ENCODE assay signal across 8 mouse cellular contexts in genomic region chr7:108933794-108934731, GRCm38 (mm10). TPM values are rescaled to one million over a fixed set of nuclear protein-coding genes. Genes with fewer than 3 reads are reported as not detected.
DNase-seq lines count a peak whose midpoint lies in the region; ATAC-seq and TF ChIP-seq lines count a peak whose summit lies in the region.

Eif3f (plus strand) TSS chr7:108934417.

- peak within 1 kb of the TSS; percentile 70 for H3K27ac ChIP-seq in embryonic facial prominence, embryonic 13.5 days
- H3K27ac ChIP-seq in kidney, adult 2 months (ENCODE audit: insufficient read depth, low read depth, low read length) = peak within 1 kb of the TSS; percentile 48; the same call in 1 of the 2 replicates
- H3K27ac ChIP-seq in limb, embryonic 12.5 days = peak within 1 kb of the TSS; percentile 86
- H3K27ac ChIP-seq in midbrain, embryonic 15.5 days = peak within 1 kb of the TSS; percentile 89
- peak within 1 kb of the TSS; percentile 84 for H3K27ac ChIP-seq in spleen, adult 2 months (ENCODE audit: insufficient read depth, low read length)

- peak; percentile 95 for ATAC-seq in embryonic facial prominence, embryonic 13.5 days (ENCODE audit: insufficient number of reproducible peaks, insufficient read depth, low FRiP score, low TSS enrichment, low read depth)
- peak; percentile 97 for ATAC-seq in limb, embryonic 12.5 days (ENCODE audit: insufficient number of reproducible peaks, insufficient read depth, low FRiP score, low TSS enrichment, low read depth)
- peak; percentile 97 for ATAC-seq in midbrain, embryonic 15.5 days (replicated peaks)

- TF ChIP-seq POLR2A in kidney, adult 2 months (IDR thresholded peaks at IDR 0.05; ENCODE audit: low read depth, low read length) = no peak
- TF ChIP-seq POLR2A in spleen, adult 2 months (IDR thresholded peaks at IDR 0.05; ENCODE audit: low read depth, low read length) = peak; percentile 56

- 2% methylated on average over 50 of the region's 50 CpGs for WGBS in embryonic facial prominence, embryonic 13.5 days
- 2% methylated on average over 50 of the region's 50 CpGs for WGBS in kidney, adult 2 months
- 2% methylated on average over 50 of the region's 50 CpGs for WGBS in limb, embryonic 12.5 days
- WGBS in midbrain, embryonic 15.5 days = 2% methylated on average over 50 of the region's 50 CpGs
- WGBS in spleen, adult 2 months = 2% methylated on average over 50 of the region's 50 CpGs

- H3K4me1 ChIP-seq in embryonic facial prominence, embryonic 13.5 days = peaks cover 15% of the 10 kb centered on the region
- peaks cover 9% of the 10 kb centered on the region for H3K4me1 ChIP-seq in kidney, adult 2 months (ENCODE audit: control insufficient read depth, insufficient read depth, low read length)
- H3K4me1 ChIP-seq in limb, embryonic 12.5 days (replicated peaks) = peaks cover 11% of the 10 kb centered on the region
- H3K4me1 ChIP-seq in midbrain, embryonic 15.5 days = peaks cover 20% of the 10 kb centered on the region
- peaks cover 10% of the 10 kb centered on the region; the same call in 1 of the 2 replicates for H3K4me1 ChIP-seq in spleen, adult 2 months (ENCODE audit: control insufficient read depth, insufficient read depth, insufficient read length)

- no peaks in the 10 kb centered on the region for H3K9me3 ChIP-seq in embryonic facial prominence, embryonic 13.5 days
- H3K9me3 ChIP-seq in limb, embryonic 12.5 days = no peaks in the 10 kb centered on the region
- H3K9me3 ChIP-seq in midbrain, embryonic 15.5 days = no peaks in the 10 kb centered on the region

- H3K9ac ChIP-seq in embryonic facial prominence, embryonic 13.5 days = peak within 1 kb of the TSS; percentile 98
- H3K9ac ChIP-seq in limb, embryonic 12.5 days (replicated peaks) = peak within 1 kb of the TSS; percentile 95
- H3K9ac ChIP-seq in midbrain, embryonic 15.5 days = peak within 1 kb of the TSS; percentile 87

- H3K4me2 ChIP-seq in embryonic facial prominence, embryonic 13.5 days = peak within 1 kb of the TSS; percentile 80
- H3K4me2 ChIP-seq in limb, embryonic 12.5 days = peak within 1 kb of the TSS; percentile 85
- peak within 1 kb of the TSS; percentile 69 for H3K4me2 ChIP-seq in midbrain, embryonic 15.5 days

- DNase-seq in 3134 (ENCODE audit: extremely low read depth, insufficient read length, low spot score) = peak; percentile 80
- DNase-seq in adrenal gland, postnatal 36 days = peak; percentile 91
- peak; percentile 96 to 97 for DNase-seq in heart, adult 18-20 months
- DNase-seq in kidney, adult 2 months = peak; percentile 98
- peak; percentile 91 to 99 for DNase-seq in spleen, adult 2 months (ENCODE audit: low read depth in 1 of 2, low spot score in 2 of 2)

- TF ChIP-seq CTCF in kidney, adult 2 months (conservative IDR thresholded peaks at IDR 0.05; ENCODE audit: insufficient read depth, insufficient read length, low read depth, low read length) = peak; percentile 88
- TF ChIP-seq CTCF in spleen, adult 2 months (IDR thresholded peaks at IDR 0.05; ENCODE audit: extremely low read depth, insufficient read depth, insufficient read length, insufficient replicate concordance) = peak; percentile 76; the same call in 1 of the 2 replicates

- peak within 1 kb of the TSS; percentile 100 for H3K4me3 ChIP-seq in embryonic facial prominence, embryonic 13.5 days
- peak within 1 kb of the TSS; percentile 89 for H3K4me3 ChIP-seq in kidney, adult 2 months (ENCODE audit: insufficient read depth, low read depth, low read length)
- H3K4me3 ChIP-seq in limb, embryonic 12.5 days (replicated peaks) = peak within 1 kb of the TSS; percentile 97
- peak within 1 kb of the TSS; percentile 67 for H3K4me3 ChIP-seq in midbrain, embryonic 15.5 days
- peak within 1 kb of the TSS; percentile 99 for H3K4me3 ChIP-seq in spleen, adult 2 months (ENCODE audit: extremely low read depth, insufficient read depth, insufficient read length)

- no peaks in the 10 kb centered on the region for H3K27me3 ChIP-seq in embryonic facial prominence, embryonic 13.5 days
- H3K27me3 ChIP-seq in kidney, adult 2 months (replicated peaks; ENCODE audit: control insufficient read depth, insufficient read depth, low read length) = no peaks in the 10 kb centered on the region
- no peaks in the 10 kb centered on the region for H3K27me3 ChIP-seq in limb, embryonic 12.5 days
- H3K27me3 ChIP-seq in midbrain, embryonic 15.5 days (replicated peaks) = no peaks in the 10 kb centered on the region
- H3K27me3 ChIP-seq in spleen, adult 2 months (ENCODE audit: control insufficient read depth, insufficient read depth, low read length) = no peaks in the 10 kb centered on the region

- H3K36me3 ChIP-seq in embryonic facial prominence, embryonic 13.5 days = peaks cover 26% of the 10 kb centered on the region
- peaks cover 2% of the 10 kb centered on the region; the same call in 1 of the 2 replicates for H3K36me3 ChIP-seq in kidney, adult 2 months (ENCODE audit: control insufficient read depth, insufficient read depth, low read length)
- H3K36me3 ChIP-seq in limb, embryonic 12.5 days = peaks cover 26% of the 10 kb centered on the region
- H3K36me3 ChIP-seq in midbrain, embryonic 15.5 days (replicated peaks) = peaks cover 15% of the 10 kb centered on the region
- H3K36me3 ChIP-seq in spleen, adult 2 months (ENCODE audit: control insufficient read depth, insufficient read depth, low read length) = peaks cover 16% of the 10 kb centered on the region

RNA-seq across cellular contexts. Expression of gene Eif3f, which starts in this region (rescaled TPM):
- total RNA-seq in adrenal gland, postnatal 36 days (2021) = 100 to 1,000 TPM; 132 to 147 TPM
- 93.2 and 111 TPM in 2 replicates for polyA plus RNA-seq in embryonic facial prominence, embryonic 13.5 days (2015; fragmentation: Nextera tagmentation; extraction: Ambion mirVana)
- total RNA-seq in heart, adult 18-20 months (2021) = 10 to 100 TPM; 88.1 to 95.2 TPM
- polyA plus RNA-seq in kidney, adult 2 months (2012; rRNA removed) = 83.2 and 101 TPM in 2 replicates
- 91.1 and 93.7 TPM in 2 replicates for polyA plus RNA-seq in limb, embryonic 12.5 days (2016; fragmentation: Nextera tagmentation; extraction: Ambion mirVana)
- polyA plus RNA-seq in midbrain, embryonic 15.5 days (2015; fragmentation: Nextera tagmentation; extraction: Ambion mirVana) = 71.6 and 80.4 TPM in 2 replicates
- polyA plus RNA-seq in spleen, adult 2 months (2012; rRNA removed) = 142 and 206 TPM in 2 replicates

Comparison
In these comparisons a context has a peak if more than half of its experiments do, and no peak if none do; other contexts are left out.
1. Peak in every context shown above with its lines: DNase-seq, ATAC-seq, H3K4me3 ChIP-seq and H3K27ac ChIP-seq.